Mouse (Mus musculus): ENCODE results near the gene Ubac2.

GRCm38 (mm10) chr14:121920511-121921124, 42.2 kb downstream of the Ubac2 start:
- TF ChIP-seq CTCF (IDR thresholded peaks at IDR 0.05; ENCODE audit: low read depth) (no peak), EP300 (IDR thresholded peaks at IDR 0.05; ENCODE audit: low read depth) (no peak)
